Mouse (Mus musculus) ES-Bruce4 (cell line): ENCODE measurements around the gene Hddc3. TPM values are rescaled to one million over a fixed set of nuclear protein-coding genes. Genes with fewer than 3 reads are reported as not detected.

Source experiments
- H3K27ac ChIP-seq: 2 replicates; pipeline ENCODE4 v1.5.1; 2012; ENCODE audit warnings: low read length, inconsistent platforms; ENCODE audit not compliant: insufficient read depth
- H3K27me3 ChIP-seq: 2 replicates; pipeline ENCODE4 v1.6.1; 2012; ENCODE audit warnings: mild to moderate bottlenecking, low read length, inconsistent platforms; ENCODE audit not compliant: control insufficient read depth, poor library complexity, insufficient read depth, severe bottlenecking
- H3K36me3 ChIP-seq: 2 replicates; pipeline ENCODE4 v1.6.1; 2012; ENCODE audit warnings: inconsistent platforms, mild to moderate bottlenecking, low read length, moderate library complexity; ENCODE audit not compliant: control insufficient read depth, poor library complexity, insufficient read depth, severe bottlenecking
- H3K4me1 ChIP-seq: one replicate; pipeline ENCODE4 v1.8.1; 2011; ENCODE audit warnings: low read length; ENCODE audit not compliant: control insufficient read depth, insufficient read depth
- H3K4me3 ChIP-seq: 2 replicates; pipeline ENCODE4 v1.5.1; 2011; ENCODE audit warnings: low read depth, mild to moderate bottlenecking, low read length
- H3K9ac ChIP-seq: 2 replicates; pipeline ENCODE4 v1.6.1; 2012; ENCODE audit warnings: low read depth, mild to moderate bottlenecking, inconsistent platforms; ENCODE audit not compliant: poor library complexity, severe bottlenecking
- H3K9me3 ChIP-seq: replicated peaks from 2 replicates; pipeline ENCODE4 v1.6.1; 2012; ENCODE audit warnings: mild to moderate bottlenecking, low read length, inconsistent platforms; ENCODE audit not compliant: control insufficient read depth, poor library complexity, insufficient read depth, severe bottlenecking
- CTCF ChIP-seq: IDR thresholded peaks from one replicate; pipeline ENCODE4 v1.8.1; 2011; ENCODE audit warnings: low read depth, low read length
- EP300 ChIP-seq: IDR thresholded peaks from 2 replicates; pipeline ENCODE4 v1.6.1; 2011; ENCODE audit warnings: low read depth, low read length; ENCODE audit not compliant: insufficient read depth
- POLR2A ChIP-seq: IDR thresholded peaks from one replicate; pipeline ENCODE4 v1.8.1; 2011; ENCODE audit warnings: low read length; ENCODE audit not compliant: insufficient read depth
- polyA plus RNA-seq: library from polyadenylated mRNA; stranded (reverse); fragments of >200 nt; gene quantifications from 2 replicates; pipeline ENCODE4 v1.2.4, GENCODE M21; 2011; ENCODE audit warnings: low read depth; ENCODE audit not compliant: missing spikeins, insufficient read depth, insufficient read length

The Hddc3 gene
- polyA plus RNA-seq, 1 experiment, result 9.7 TPM

GRCm38 (mm10) chr7:80360435-80360834 lies 17.5 kb downstream of the Hddc3 start:
- no peaks in the 10 kb centered on the region for H3K9me3 ChIP-seq
- TF ChIP-seq POLR2A, result no peak
- no peak for TF ChIP-seq EP300
- no peak for TF ChIP-seq CTCF
- H3K36me3 ChIP-seq, result no peaks in the 10 kb centered on the region
- no peaks in the 10 kb centered on the region for H3K27me3 ChIP-seq
- H3K4me1 ChIP-seq, result no peaks in the 10 kb centered on the region
- H3K9ac ChIP-seq, result no peak overlapping the region
- no peak overlapping the region for H3K4me3 ChIP-seq
- H3K27ac ChIP-seq, result no peak overlapping the region

GRCm38 (mm10) chr7:80365759-80366158 lies 22.9 kb downstream of the Hddc3 start:
- Histone ChIP-seq H3K9me3 (no peaks in the 10 kb centered on the region), H3K27me3 (no peaks in the 10 kb centered on the region), H3K4me3 (no peak overlapping the region), H3K4me1 (no peaks in the 10 kb centered on the region), H3K36me3 (no peaks in the 10 kb centered on the region), H3K9ac (no peak overlapping the region), H3K27ac (no peak overlapping the region)
- TF ChIP-seq CTCF (no peak), EP300 (no peak), POLR2A (no peak)

- Histone ChIP-seq H3K27ac (no peak overlapping the region), H3K9me3 (no peaks in the 10 kb centered on the region), H3K27me3 (no peaks in the 10 kb centered on the region), H3K9ac (no peak overlapping the region), H3K4me1 (no peaks in the 10 kb centered on the region), H3K36me3 (no peaks in the 10 kb centered on the region), H3K4me3 (no peak overlapping the region)
- no peak for TF ChIP-seq EP300
- no peak for TF ChIP-seq POLR2A
- TF ChIP-seq CTCF, result no peak
These were observed 24.3 kb downstream of the Hddc3 start for GRCm38 (mm10) chr7:80367232-80367631.

GRCm38 (mm10) chr7:80368009-80368408 lies 25.1 kb downstream of the Hddc3 start:
- H3K36me3 ChIP-seq, result no peaks in the 10 kb centered on the region
- no peak for TF ChIP-seq POLR2A
- TF ChIP-seq EP300, result no peak
- TF ChIP-seq CTCF, result no peak

GRCm38 (mm10) chr7:80368635-80369421 lies 25.9 kb downstream of the Hddc3 start:
- H3K9me3 ChIP-seq, result no peaks in the 10 kb centered on the region
- TF ChIP-seq CTCF, result no peak
- TF ChIP-seq POLR2A, result no peak
- no peak for TF ChIP-seq EP300
- no peak overlapping the region for H3K27ac ChIP-seq
- H3K36me3 ChIP-seq, result no peaks in the 10 kb centered on the region
- H3K4me1 ChIP-seq, result no peaks in the 10 kb centered on the region
- H3K4me3 ChIP-seq, result no peak overlapping the region
- H3K27me3 ChIP-seq, result no peaks in the 10 kb centered on the region
- no peak overlapping the region for H3K9ac ChIP-seq

More at GRCm38 (mm10) chr7:80368009-80368408, 25.1 kb downstream of the Hddc3 start:
- no peaks in the 10 kb centered on the region for H3K27me3 ChIP-seq
- H3K9me3 ChIP-seq, result no peaks in the 10 kb centered on the region
- H3K9ac ChIP-seq, result no peak overlapping the region
- no peaks in the 10 kb centered on the region for H3K4me1 ChIP-seq
- H3K27ac ChIP-seq, result no peak overlapping the region
- H3K4me3 ChIP-seq, result no peak overlapping the region

- Histone ChIP-seq H3K4me3 (no peak overlapping the region), H3K27ac (no peak overlapping the region), H3K9me3 (no peaks in the 10 kb centered on the region), H3K27me3 (no peaks in the 10 kb centered on the region), H3K4me1 (no peaks in the 10 kb centered on the region), H3K9ac (no peak overlapping the region), H3K36me3 (no peaks in the 10 kb centered on the region)
- TF ChIP-seq EP300 (no peak), CTCF (no peak), POLR2A (no peak)
These were observed 26.6 kb downstream of the Hddc3 start for GRCm38 (mm10) chr7:80369461-80369860.
